Mouse (Mus musculus) hindbrain, embryonic 12.5 days (tissue): ENCODE measurements around the gene Olfr136. TPM values are rescaled to one million over a fixed set of nuclear protein-coding genes. Genes with fewer than 3 reads are reported as not detected.

Experiments
- ATAC-seq: fragments of 200-750 bp; cut with Nextera tagmentation; 2 replicates; pipeline ENCODE4 v1.8.0; 2017; ENCODE audit warnings: moderate TSS enrichment; ENCODE audit not compliant: low FRiP score
- H3K27ac ChIP-seq: fragments of 300-500 bp; sonication (generic); 2 replicates; pipeline ENCODE4 v1.5.1; 2016; ENCODE audit warnings: mild to moderate bottlenecking
- H3K27me3 ChIP-seq: fragments of 300-500 bp; sonication (generic); 2 replicates; pipeline ENCODE4 v1.6.1; 2016; ENCODE audit warnings: mild to moderate bottlenecking
- H3K36me3 ChIP-seq: fragments of 300-500 bp; sonication (generic); 2 replicates; pipeline ENCODE4 v1.6.1; 2016; ENCODE audit warnings: mild to moderate bottlenecking
- H3K4me1 ChIP-seq: fragments of 300-500 bp; sonication (generic); 2 replicates; pipeline ENCODE4 v1.6.1; 2016
- H3K4me2 ChIP-seq: fragments of 300-500 bp; sonication (generic); replicated peaks from 2 replicates; pipeline ENCODE4 v1.6.1; 2016; ENCODE audit warnings: mild to moderate bottlenecking
- H3K4me3 ChIP-seq: fragments of 300-500 bp; sonication (generic); 2 replicates; pipeline ENCODE4 v1.5.1; 2016; ENCODE audit warnings: mild to moderate bottlenecking
- H3K9ac ChIP-seq: fragments of 300-500 bp; sonication (generic); 2 replicates; pipeline ENCODE4 v1.6.1; 2016; ENCODE audit warnings: mild to moderate bottlenecking, moderate library complexity
- H3K9me3 ChIP-seq: fragments of 300-500 bp; sonication (generic); replicated peaks from 2 replicates; pipeline ENCODE4 v1.6.1; 2016; ENCODE audit warnings: mild to moderate bottlenecking
- polyA plus RNA-seq: library from polyadenylated mRNA; unstranded; fragments of >200 nt; fragmentation: Nextera tagmentation; extraction: Ambion mirVana; gene quantifications from 2 replicates; pipeline ENCODE4 v1.2.1, GENCODE M21; 2016

Olfr136 gene
- polyA plus RNA-seq = not detected in 2 replicates

- Histone ChIP-seq H3K9ac (no peak within 1 kb of the TSS), H3K4me3 (no peak within 1 kb of the TSS), H3K4me1 (no peaks in the 10 kb centered on the region), H3K9me3 (no peaks in the 10 kb centered on the region; the same call in 1 of the 2 replicates), H3K4me2 (no peak within 1 kb of the TSS), H3K27me3 (no peaks in the 10 kb centered on the region), H3K36me3 (no peaks in the 10 kb centered on the region), H3K27ac (no peak within 1 kb of the TSS)
- ATAC-seq = no peak
These were observed at the start of gene Olfr136 for GRCm38 (mm10) chr17:38329531-38329930. Gene Olfr136, plus strand, starts transcription at chr17:38329831.

- no peak within 1 kb of the TSS for H3K4me3 ChIP-seq
- H3K4me1 ChIP-seq = no peaks in the 10 kb centered on the region
- H3K36me3 ChIP-seq = no peaks in the 10 kb centered on the region
- H3K9me3 ChIP-seq = peaks cover 5% of the 10 kb centered on the region; the same call in 1 of the 2 replicates
- H3K27ac ChIP-seq = no peak within 1 kb of the TSS
- no peak within 1 kb of the TSS for H3K4me2 ChIP-seq
- no peaks in the 10 kb centered on the region for H3K27me3 ChIP-seq
- ATAC-seq = no peak
- H3K9ac ChIP-seq = no peak within 1 kb of the TSS
These were observed 22.2 kb upstream of the Olfr136 start, which contains the start of gene Olfr137 for GRCm38 (mm10) chr17:38307470-38307869. Gene Olfr137, minus strand, starts transcription at chr17:38307570.

Other genes starting within 250 kb of the Olfr136 start
- gene Olfr131, start 241.1 kb upstream of the Olfr136 start, polyA plus RNA-seq = not detected in 2 replicates
- gene Olfr132, start 195.3 kb upstream of the Olfr136 start, polyA plus RNA-seq = not detected in 2 replicates
- not detected in 2 replicates for gene Olfr133, start 184.6 kb upstream of the Olfr136 start, polyA plus RNA-seq
- gene Olfr134, start 158.4 kb upstream of the Olfr136 start, polyA plus RNA-seq = not detected in 2 replicates
- gene Olfr135, start 125.5 kb upstream of the Olfr136 start, polyA plus RNA-seq = not detected in 2 replicates
- not detected in 2 replicates for gene Olfr138, start 68.8 kb upstream of the Olfr136 start, polyA plus RNA-seq
- not detected in 2 replicates for gene Olfr137, start 22.3 kb upstream of the Olfr136 start, polyA plus RNA-seq
- not detected in 2 replicates for gene Esp36, start 90.4 kb downstream of the Olfr136 start, polyA plus RNA-seq
- gene Esp34, start 224.4 kb downstream of the Olfr136 start, polyA plus RNA-seq = not detected in 2 replicates